Mouse (Mus musculus) bone marrow macrophage, adult 2 months (primary cell): Measurements from ENCODE around the gene Pbx1. TPM values are rescaled to one million over a fixed set of nuclear protein-coding genes. Genes with fewer than 3 reads are reported as not detected.
A peak's percentile ranks its signal among the peaks of the same experiment; 100 is the strongest.
"Not testable (repeated sequence)": the region's sequence is repeated elsewhere in the genome, so short reads cannot be mapped to it uniquely, and the experiment has no call there.

Experiments
- H3K27ac ChIP-seq: 2 replicates; pipeline ENCODE4 v1.5.1; 2012; ENCODE audit warnings: low read depth, low read length; ENCODE audit not compliant: insufficient read depth
- H3K4me1 ChIP-seq: 2 replicates; pipeline ENCODE4 v1.6.1; 2012; ENCODE audit warnings: low read length; ENCODE audit not compliant: control insufficient read depth, insufficient read depth
- H3K4me3 ChIP-seq: 2 replicates; pipeline ENCODE4 v1.5.1; 2012; ENCODE audit warnings: mild to moderate bottlenecking, low read length, moderate library complexity; ENCODE audit not compliant: insufficient read depth
- CTCF ChIP-seq: IDR thresholded peaks from 2 replicates; pipeline ENCODE4 v1.5.1; 2012; ENCODE audit warnings: low read depth, mild to moderate bottlenecking, low read length, moderate library complexity
- POLR2A ChIP-seq: IDR thresholded peaks from 2 replicates; pipeline ENCODE4 v1.6.1; 2012; ENCODE audit warnings: mild to moderate bottlenecking, low read depth, low read length, borderline replicate concordance
- polyA plus RNA-seq: library from polyadenylated mRNA; stranded (reverse); fragments of >200 nt; gene quantifications from 2 replicates; pipeline ENCODE4 v1.2.4, GENCODE M21; 2012; ENCODE audit not compliant: missing spikeins, insufficient read depth, insufficient read length

The Pbx1 gene
- 7.1 and 7.4 TPM in 2 replicates for polyA plus RNA-seq

DNA sequence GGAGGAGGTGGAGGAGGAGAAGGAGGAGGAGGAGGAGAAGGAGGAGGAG is at the start of gene Pbx1:
Gene Pbx1 (minus strand): TSS at position 39 of the 49 bp plus-strand sequence.
- not testable (repeated sequence) for H3K4me1 ChIP-seq, H3K27ac ChIP-seq
- peak within 1 kb of the TSS; percentile 65 for H3K4me3 ChIP-seq

DNA sequence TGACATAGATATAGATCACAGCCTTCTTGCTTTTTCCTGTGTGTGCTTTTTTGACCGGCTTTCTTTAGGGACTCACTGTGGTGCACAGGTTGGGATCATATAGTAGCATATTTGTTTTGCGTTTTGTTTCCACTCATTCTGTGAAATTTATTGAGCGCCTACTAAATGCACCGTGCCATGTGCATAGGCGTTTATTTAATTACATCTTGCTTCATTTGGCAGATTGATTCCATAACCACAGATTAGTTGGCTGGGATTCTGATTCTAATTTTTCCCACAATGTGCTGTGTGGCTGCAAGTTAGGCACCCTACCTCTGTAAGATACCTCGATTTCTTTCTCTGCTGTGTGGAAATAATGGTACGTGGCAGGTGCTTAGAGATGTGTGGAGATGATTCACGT is 47.6 kb upstream of the Pbx1 start:
- TF ChIP-seq CTCF (no peak), POLR2A (no peak)

DNA sequence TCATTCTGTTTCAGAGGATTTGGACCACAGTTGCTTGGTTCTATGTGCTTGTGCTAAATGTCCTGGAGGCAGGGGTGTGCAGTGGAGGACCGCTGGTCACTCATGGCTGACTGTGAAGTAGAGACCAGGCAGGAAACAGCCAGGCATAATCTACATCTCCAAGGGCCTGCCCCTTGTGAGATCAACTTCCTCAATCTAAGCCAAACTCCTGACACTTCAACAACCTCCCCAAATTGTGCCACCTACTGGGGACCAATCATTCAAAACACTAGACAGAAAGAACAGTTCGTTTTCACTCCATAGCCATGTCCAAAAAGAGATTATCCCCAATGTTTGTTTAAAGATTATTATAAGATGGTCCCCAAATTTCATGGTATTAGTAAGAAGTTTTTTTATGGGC is 46.8 kb upstream of the Pbx1 start:
- no peaks in the 10 kb centered on the region for H3K4me1 ChIP-seq
- no peak overlapping the region for H3K4me3 ChIP-seq
- H3K27ac ChIP-seq, result no peak overlapping the region
- no peak for TF ChIP-seq POLR2A
- TF ChIP-seq CTCF, result no peak

More for the DNA sequence above, 47.6 kb upstream of the Pbx1 start:
- Histone ChIP-seq H3K4me1 (no peaks in the 10 kb centered on the region), H3K27ac (no peak overlapping the region), H3K4me3 (no peak overlapping the region)

DNA sequence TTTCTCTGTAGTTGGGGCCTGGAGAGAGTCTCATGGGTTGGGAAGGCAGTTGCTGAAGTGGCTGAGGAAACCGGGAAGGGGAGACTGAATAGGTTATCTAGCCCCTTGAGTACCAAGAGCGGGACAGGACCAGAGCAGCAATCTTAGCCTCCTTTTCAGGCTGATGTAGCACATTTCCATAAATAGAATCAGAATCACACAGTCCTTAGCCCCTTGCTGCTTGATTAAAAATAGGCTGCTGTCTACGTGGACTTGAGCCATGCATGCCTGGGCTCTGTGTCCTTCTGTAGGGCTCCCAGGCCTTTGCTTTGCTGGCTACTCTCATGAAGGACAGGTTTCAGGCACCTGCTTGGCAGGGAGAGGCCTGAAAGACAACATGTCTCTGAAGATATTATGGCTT is 44.8 kb upstream of the Pbx1 start:
- H3K4me1 ChIP-seq, result no peaks in the 10 kb centered on the region
- no peak overlapping the region for H3K27ac ChIP-seq
- no peak overlapping the region for H3K4me3 ChIP-seq
- no peak for TF ChIP-seq CTCF
- no peak for TF ChIP-seq POLR2A

DNA sequence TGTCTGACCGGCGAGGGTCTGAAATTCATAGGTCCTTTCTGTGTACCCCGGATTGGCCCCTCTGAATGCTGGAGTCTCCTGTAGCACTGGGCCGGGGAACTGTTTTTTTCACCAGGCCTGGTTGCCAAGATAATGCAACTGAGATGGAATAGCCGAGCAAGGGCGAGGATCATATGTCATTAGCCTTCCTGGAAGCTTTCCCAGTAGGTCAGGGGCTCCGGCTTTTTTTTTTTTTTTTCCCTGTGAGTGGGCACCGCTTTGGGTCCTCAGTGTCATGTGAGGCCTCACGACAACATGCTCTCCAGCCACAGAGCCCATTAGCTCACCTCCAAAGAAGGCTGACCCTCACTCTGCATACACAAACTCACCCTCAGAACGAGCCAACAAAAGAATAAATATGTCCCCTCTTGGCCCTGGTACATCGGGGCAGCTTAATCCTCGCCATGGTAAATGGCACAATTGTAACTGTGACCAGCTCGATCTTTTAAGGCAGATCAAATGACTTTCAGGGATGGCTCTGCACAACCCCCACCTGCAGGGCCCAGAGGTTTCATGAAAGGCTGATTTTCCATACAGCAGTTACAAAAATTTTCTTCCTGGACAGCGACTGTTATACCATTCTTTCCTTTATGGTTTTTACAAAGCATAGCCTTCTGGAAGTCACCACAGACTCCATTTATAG is 44.3 kb upstream of the Pbx1 start:
- Histone ChIP-seq H3K27ac (no peak overlapping the region), H3K4me3 (no peak overlapping the region), H3K4me1 (no peaks in the 10 kb centered on the region)
- TF ChIP-seq CTCF (no peak), POLR2A (no peak)

DNA sequence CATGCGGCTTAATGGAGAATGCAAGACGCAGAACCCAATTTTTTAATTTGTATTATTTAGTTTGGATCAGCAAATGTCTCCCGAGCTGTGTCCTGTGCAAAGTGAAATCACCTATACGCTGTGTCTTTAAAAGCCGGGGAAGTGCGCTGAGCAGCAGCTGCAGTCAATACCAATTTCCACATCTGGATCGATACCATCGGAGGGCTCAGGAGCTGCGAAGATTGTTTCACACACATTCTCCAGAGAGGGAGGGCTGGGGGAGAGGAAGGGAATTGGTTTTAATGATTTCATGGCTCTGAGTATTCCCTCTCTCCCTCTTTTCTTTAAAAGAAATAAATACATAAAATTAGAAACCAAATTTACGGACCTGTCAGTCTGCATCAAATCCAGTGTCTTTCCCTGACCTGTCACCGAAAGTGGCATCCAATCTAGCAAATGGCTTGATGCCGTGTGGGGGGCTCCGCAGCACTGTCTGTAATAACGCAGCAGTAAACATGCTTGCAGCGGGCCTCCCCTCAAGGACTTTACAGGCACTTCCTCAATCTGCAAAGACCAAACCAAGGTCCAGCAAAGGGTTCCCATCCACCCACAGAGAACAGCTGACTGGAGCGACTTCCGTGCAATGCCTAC is 43.6 kb upstream of the Pbx1 start:
- TF ChIP-seq CTCF (no peak), POLR2A (no peak)
- Histone ChIP-seq H3K4me3 (no peak overlapping the region), H3K27ac (no peak overlapping the region), H3K4me1 (no peaks in the 10 kb centered on the region)

DNA sequence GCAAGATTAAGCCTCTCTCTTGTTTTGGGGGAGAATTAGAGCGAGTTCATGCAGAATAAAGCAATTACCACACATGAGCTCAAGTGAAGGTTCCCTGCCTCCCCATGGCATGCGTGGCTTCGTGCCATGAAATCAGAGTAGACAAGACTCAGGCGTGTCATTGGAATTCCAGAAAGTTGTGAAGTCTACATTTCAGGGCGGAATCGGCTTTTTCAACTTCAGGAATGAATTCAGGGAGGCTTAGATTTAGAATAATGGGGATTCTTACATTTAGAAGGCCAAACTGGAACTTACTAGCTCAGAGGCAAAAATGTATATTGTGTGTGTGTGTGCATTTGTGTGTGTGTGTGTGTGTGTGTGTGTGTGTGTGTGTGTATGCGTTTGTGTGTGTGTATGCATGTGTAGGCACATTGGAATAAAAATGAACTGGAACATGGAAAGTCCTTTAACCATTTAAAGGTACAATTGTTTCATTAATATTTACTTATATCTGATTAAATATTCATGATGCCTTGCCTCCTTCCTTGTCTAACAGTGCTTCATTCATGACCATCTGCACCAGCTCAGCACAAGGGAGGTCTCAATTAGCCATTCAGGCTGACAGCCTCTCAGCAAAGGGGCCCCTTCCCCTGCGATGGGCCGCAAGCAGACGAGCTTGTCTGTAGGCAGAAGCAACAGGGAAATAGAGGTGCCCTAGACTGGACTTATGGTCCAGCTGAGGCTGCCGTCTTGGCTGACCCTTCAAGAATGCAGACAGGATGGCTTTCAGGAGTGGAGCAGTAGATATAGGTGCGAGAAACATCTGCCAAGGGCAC is 41.4 kb upstream of the Pbx1 start:
- TF ChIP-seq CTCF (no peak), POLR2A (no peak)
- Histone ChIP-seq H3K27ac (no peak overlapping the region), H3K4me3 (no peak overlapping the region), H3K4me1 (no peaks in the 10 kb centered on the region)

DNA sequence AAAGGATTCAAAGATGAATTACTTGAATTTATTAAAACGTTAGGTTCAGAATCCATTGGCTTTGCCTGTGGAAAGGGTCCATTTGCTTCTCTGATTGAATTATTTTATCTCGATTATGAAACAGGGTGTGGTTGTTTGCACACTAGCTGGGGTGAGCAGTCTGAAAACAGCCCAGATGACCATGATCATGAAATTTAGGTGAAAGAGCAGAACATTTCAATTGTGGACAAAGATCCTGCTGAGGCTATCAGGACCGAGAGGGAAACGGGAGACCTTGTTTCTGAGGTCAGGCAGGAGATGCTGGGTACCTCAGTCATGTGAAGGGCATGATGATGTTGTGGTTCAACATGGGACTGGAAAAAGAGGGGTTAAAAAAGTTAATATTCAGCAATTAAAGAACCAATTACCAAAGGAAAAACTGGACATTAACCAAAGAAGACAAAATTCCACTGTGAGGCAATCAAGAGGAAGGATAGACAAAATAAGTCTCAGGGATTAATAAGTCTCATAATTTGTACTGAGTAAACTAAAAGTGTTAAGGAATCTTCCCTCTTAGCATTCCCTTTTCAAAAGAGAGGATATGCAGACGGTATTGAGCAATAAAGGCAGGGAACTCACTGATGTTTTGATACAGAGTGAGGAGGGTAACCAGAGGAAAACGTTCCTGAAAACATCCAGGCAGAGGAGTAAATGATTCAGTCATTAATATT is 40.6 kb upstream of the Pbx1 start:
- Histone ChIP-seq H3K27ac (no peak overlapping the region), H3K4me1 (no peaks in the 10 kb centered on the region), H3K4me3 (no peak overlapping the region)
- TF ChIP-seq CTCF (no peak), POLR2A (no peak)

DNA sequence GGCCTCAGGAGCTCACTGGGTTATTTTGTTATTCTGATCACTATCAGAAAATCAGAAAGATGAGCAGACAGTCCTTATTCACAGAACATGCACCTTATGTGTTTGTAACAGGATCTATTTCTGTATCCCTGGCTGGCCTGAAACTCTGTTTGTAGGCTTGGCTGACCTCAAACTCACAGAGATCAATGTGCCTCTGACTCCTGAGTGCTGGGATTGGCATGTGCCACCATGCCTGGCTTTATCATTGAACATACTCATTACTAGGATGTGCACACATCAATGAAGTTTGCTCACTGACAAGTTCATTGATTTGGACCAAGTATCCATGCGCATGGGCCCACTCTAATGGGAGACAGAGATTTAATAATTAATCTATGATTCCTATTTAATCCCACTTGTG is 27.4 kb upstream of the Pbx1 start:
- Histone ChIP-seq H3K4me3 (no peak overlapping the region), H3K4me1 (no peaks in the 10 kb centered on the region), H3K27ac (no peak overlapping the region)
- no peak for TF ChIP-seq CTCF
- no peak for TF ChIP-seq POLR2A

DNA sequence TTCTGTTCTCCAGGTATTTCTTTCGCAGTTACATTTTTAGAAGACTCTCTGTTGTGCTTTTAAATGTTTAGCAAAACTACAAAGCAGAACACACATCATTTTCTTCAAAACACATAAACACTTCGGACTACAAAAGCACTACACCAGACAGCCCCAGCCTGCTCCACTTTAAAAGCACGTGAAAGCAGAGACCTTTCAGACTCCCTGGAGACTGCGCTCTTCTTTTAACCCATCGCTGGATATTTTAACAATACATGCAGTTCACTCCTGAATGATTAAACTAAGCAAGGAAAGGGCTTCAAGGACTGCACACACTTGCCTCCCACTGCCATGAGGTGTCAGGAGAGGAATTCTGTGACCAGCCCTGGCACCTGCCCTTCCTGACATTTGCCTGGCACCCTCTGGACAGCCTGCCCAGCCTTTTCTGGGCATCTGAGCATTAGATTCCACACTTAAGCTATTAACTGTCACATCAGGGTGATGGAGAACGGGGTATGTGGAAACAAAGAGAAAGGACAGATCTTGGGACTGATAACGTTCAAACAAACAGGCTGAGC is 25.2 kb upstream of the Pbx1 start:
- Histone ChIP-seq H3K4me1 (no peaks in the 10 kb centered on the region), H3K27ac (no peak overlapping the region)
- TF ChIP-seq POLR2A, result no peak
- no peak for TF ChIP-seq CTCF

More for the DNA sequence above, 25.2 kb upstream of the Pbx1 start:
- H3K4me3 ChIP-seq, result no peak overlapping the region
